ENCODE assay signal across 8 mouse cellular contexts in the genomic region with DNA sequence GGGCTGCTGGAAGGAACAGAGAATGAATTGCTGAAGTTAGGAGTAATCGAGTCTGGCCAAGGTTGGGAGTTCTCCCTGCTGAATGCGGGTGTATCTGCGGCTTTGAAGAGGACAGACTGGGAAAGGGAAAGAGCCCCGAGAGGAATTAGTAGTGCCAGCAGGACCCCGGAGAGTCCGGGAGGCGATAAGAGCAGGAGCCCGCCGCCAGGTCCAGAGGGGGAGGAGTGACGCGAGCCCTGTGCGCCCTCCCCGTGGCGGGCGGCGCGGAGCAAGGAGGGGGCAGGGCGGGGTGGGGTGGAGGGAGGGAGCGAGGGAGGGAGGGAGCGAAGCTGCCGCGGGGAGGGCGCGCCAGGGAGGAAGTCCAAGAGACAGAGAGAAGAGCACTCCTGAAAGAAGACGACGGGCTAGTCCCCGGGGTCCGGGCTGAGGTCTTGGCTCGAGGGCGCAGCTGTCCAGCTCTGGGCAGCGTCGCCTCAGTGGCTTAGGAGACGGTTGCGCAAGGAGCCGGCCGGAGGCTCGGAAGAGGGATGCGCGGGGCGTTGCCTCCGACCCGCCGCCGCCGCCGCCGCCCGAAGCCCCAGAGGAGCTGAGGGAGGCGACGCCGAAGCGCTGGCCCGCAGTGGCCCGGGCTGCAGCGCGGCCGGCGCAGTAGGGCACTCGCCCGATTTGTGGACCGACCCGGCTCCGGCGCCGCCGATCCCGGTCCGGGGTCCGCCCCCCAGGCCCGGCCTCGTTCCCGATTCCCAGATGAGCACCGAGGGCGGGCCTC. TPM values are rescaled to one million over a fixed set of nuclear protein-coding genes. Genes with fewer than 3 reads are reported as not detected.
DNase-seq lines count a peak whose midpoint lies in the region; ATAC-seq lines count a peak whose summit lies in the region.

Gene Foxf2, plus strand, starts transcription at position 484 of the 769 bp plus-strand sequence.

- peaks cover 35% of the 10 kb centered on the region for H3K4me1 ChIP-seq in forebrain, embryonic 13.5 days
- no peaks in the 10 kb centered on the region; the same call in none of the 2 replicates for H3K4me1 ChIP-seq in intestine, embryonic 14.5 days (replicated peaks; ENCODE audit: control insufficient read depth, insufficient read depth, low read length)
- peaks cover 43% of the 10 kb centered on the region for H3K4me1 ChIP-seq in megakaryocyte, embryonic 14.5 days

- peak within 1 kb of the TSS; percentile 55 for H3K9ac ChIP-seq in forebrain, embryonic 13.5 days
- peak within 1 kb of the TSS; percentile 93 for H3K9ac ChIP-seq in intestine, embryonic 14.5 days (ENCODE audit: low read length)

- no peaks in the 10 kb centered on the region for H3K36me3 ChIP-seq in forebrain, embryonic 13.5 days (ENCODE audit: poor library complexity, severe bottlenecking)
- H3K36me3 ChIP-seq in intestine, embryonic 14.5 days (ENCODE audit: control insufficient read depth, insufficient read depth, low read length) = no peaks in the 10 kb centered on the region
- H3K36me3 ChIP-seq in megakaryocyte, embryonic 14.5 days (replicated peaks; ENCODE audit: low read length) = no peaks in the 10 kb centered on the region

- DNase-seq in thymus, postnatal 4 days = peak; percentile 26
- no peak for DNase-seq in thymus, postnatal 25 days
- peak; percentile 80 for DNase-seq in intestine, embryonic 14.5 days (ENCODE audit: low spot score)
- DNase-seq in cerebellum, postnatal 14 days = no peak
- no peak for DNase-seq in right cerebral cortex, postnatal 36 days (ENCODE audit: low spot score in 2 of 2)
- DNase-seq in frontal cortex, postnatal 36 days (ENCODE audit: low spot score in 2 of 2) = no peak

- no peak within 1 kb of the TSS for H3K27ac ChIP-seq in forebrain, embryonic 13.5 days
- H3K27ac ChIP-seq in intestine, embryonic 14.5 days (ENCODE audit: low read depth) = peak within 1 kb of the TSS; percentile 94

- H3K9me3 ChIP-seq in forebrain, embryonic 13.5 days (replicated peaks) = no peaks in the 10 kb centered on the region
- no peaks in the 10 kb centered on the region for H3K9me3 ChIP-seq in intestine, embryonic 14.5 days (ENCODE audit: control insufficient read depth, low read length)
- peaks cover 10% of the 10 kb centered on the region; the same call in 1 of the 2 replicates for H3K9me3 ChIP-seq in megakaryocyte, embryonic 14.5 days

- WGBS in forebrain, embryonic 13.5 days = under 1% methylated on average over 53 of the region's 74 CpGs
- under 1% methylated on average over 64 of the region's 74 CpGs for WGBS in intestine, embryonic 14.5 days

- peaks cover 99% of the 10 kb centered on the region for H3K27me3 ChIP-seq in forebrain, embryonic 13.5 days
- peaks cover 90% of the 10 kb centered on the region for H3K27me3 ChIP-seq in intestine, embryonic 14.5 days (replicated peaks; ENCODE audit: control insufficient read depth, insufficient read depth, low read length)
- H3K27me3 ChIP-seq in megakaryocyte, embryonic 14.5 days (replicated peaks) = peaks cover 97% of the 10 kb centered on the region

- ATAC-seq in forebrain, embryonic 13.5 days = peak; percentile 31
- ATAC-seq in intestine, embryonic 14.5 days (replicated peaks; ENCODE audit: low FRiP score, low TSS enrichment, low read depth) = peak; percentile 45

- H3K4me2 ChIP-seq in forebrain, embryonic 13.5 days = peak within 1 kb of the TSS; percentile 76
- peak within 1 kb of the TSS; percentile 67 for H3K4me2 ChIP-seq in intestine, embryonic 14.5 days (ENCODE audit: low read length)

- peak within 1 kb of the TSS; percentile 44 for H3K4me3 ChIP-seq in forebrain, embryonic 13.5 days
- peak within 1 kb of the TSS; percentile 66 for H3K4me3 ChIP-seq in intestine, embryonic 14.5 days (ENCODE audit: low read depth, low read length)
- H3K4me3 ChIP-seq in megakaryocyte, embryonic 14.5 days (replicated peaks) = peak within 1 kb of the TSS; percentile 76

RNA-seq across cellular contexts. Expression of gene Foxf2, which starts in this region (rescaled TPM):
- polyA plus RNA-seq in forebrain, embryonic 13.5 days (2015; fragmentation: Nextera tagmentation; extraction: Ambion mirVana) = 2.9 and 3.4 TPM in 2 replicates
- 27.8 and 28.3 TPM in 2 replicates for polyA plus RNA-seq in intestine, embryonic 14.5 days (2014; fragmentation: Nextera tagmentation; extraction: Ambion mirVana)
- not detected in 2 replicates for polyA plus RNA-seq in megakaryocyte, embryonic 14.5 days (2012; ENCODE audit: insufficient read depth, low replicate concordance)

Comparison
In these comparisons a context has a peak if more than half of its experiments do, and no peak if none do; other contexts are left out.
1. DNase-seq: peak in thymus, postnatal 4 days (single experiment) and intestine, embryonic 14.5 days (single experiment); none in thymus, postnatal 25 days (single experiment), cerebellum, postnatal 14 days (0 of 2), right cerebral cortex, postnatal 36 days (0 of 2) and frontal cortex, postnatal 36 days (0 of 2).
2. Peak in every context shown above with its lines, with median percentiles within 50 percentile points of each other: H3K4me3 ChIP-seq.